Mouse (Mus musculus): Measurements from ENCODE around the gene Rhd.
"Not testable (repeated sequence)": the region's sequence is repeated elsewhere in the genome, so short reads cannot be mapped to it uniquely, and the experiment has no call there.

Rhd gene

DNA sequence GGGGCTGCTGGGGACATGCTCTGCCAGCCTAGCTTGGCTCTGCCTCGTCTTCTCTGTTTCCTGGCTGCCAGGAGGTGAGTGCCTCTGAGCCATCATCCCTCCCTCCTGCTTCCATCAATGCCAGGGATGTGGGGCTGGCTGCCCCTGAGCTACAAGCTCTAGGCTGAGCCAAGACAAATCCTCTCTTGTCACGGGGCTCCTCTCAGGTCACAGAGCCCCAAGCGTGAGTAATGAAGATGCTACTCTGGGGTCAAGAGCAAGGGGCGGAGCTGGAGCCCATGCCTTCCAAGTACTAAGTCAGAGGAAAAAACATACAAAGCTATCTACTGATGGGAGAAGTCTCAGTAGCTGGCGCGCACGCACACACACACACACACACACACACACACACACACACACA lies 38.7 kb downstream of the Rhd start:
- DNase-seq (ENCODE audit: inconsistent age in 2 of 2, low spot score in 1 of 2) = peak; percentile 62 to 90

DNA sequence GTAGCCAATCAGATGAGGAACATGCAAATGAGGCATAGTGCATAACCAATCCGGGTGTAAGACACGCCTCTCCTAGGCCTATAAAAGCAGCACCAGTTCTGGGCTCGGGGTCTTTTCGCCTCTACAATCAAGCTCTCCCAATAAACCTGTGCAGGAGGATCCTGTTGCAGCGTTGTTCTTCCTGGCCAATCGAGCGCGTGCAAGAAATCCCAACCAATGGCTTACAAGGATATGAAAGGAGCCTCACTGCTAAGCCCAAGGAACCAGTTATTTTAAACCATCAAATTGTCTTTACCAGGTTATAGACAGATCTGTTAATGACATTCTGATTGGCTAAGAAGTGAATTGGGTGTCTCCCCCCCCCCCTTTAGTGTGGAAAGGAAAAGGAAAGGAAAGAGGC lies 47.1 kb downstream of the Rhd start:
- DNase-seq (ENCODE audit: inconsistent age in 2 of 2, low spot score in 1 of 2) = not testable (repeated sequence)

DNA sequence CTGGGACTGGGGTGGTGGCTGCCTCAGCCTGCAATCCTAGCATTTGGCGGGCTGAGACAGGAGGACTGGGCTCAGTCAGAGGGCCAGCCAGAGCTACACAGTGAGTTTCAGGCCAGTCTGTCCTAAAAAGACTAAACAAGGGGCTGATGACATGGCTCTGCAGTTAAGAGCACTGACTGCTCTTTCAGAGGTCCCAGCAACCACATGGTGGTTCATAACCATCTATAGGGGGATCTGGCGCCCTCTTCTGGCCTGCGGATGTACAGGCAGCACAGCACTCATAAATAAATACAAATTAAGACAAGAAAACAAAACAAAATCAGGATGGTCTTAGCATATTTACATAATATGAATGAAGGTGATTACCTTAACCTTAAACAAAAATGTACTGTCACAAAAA lies 49.1 kb downstream of the Rhd start:
- peak; percentile 77 to 90 for DNase-seq (ENCODE audit: inconsistent age in 2 of 2, low spot score in 1 of 2)

DNA sequence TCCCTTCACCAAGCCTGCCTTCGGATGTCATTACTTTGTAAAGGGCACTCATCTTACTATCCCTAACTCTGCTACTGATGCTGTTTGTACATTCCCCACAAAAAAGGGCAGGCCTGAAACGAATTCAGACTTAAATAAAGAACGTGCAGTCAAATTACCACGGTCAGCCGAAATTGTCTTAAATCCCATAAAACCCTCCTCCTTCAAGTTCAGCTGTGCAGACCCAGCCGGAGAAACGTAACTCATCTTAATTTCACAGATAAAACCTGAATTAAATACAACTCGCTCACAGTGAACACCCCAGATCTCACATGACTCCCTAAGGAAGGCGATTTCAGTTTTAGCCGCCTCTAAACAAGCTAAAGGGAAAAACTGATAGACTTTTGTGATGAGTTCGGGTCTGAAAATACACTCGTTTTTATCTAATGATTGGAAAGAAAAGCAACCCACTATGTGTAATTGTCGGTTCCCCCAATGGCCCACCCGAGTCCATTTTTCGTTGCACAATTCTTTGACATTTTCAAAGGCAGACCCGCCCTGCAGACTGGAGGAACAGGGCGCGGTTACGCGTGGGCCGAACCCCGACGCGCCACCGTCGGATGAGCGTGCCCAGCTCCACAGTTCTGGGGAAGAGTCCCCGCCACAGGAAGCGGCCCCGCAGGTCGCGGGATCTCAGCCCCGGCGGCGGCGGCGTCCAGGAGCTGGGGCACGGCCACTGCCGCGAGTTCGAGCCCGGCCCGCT lies 50.0 kb downstream of the Rhd start:
- DNase-seq (ENCODE audit: inconsistent age in 2 of 2, low spot score in 1 of 2) = no peak

DNA sequence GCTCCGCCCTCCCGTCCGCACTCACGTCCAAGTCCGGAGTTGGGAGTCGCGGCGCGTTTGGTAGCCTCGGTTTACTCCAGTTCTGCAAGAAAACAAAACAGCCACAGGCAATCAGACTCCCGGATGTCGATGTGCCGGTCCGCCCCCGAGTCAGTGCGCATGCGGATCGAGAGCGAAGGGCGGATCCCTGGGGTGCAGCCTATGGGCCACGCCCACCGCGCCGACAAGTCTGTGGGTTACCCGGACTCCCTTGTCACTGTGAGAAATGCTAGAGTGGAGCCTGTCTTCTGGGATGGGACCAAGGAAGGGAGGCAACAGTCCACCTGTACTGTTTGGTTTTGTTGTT lies 50.5 kb downstream of the Rhd start, which contains the start of gene Tmem50a:
Tmem50a (minus strand) TSS at position 161 of the 346 bp plus-strand sequence.
- peak; percentile 96 to 98 for DNase-seq (ENCODE audit: inconsistent age in 2 of 2, low spot score in 1 of 2)

DNA sequence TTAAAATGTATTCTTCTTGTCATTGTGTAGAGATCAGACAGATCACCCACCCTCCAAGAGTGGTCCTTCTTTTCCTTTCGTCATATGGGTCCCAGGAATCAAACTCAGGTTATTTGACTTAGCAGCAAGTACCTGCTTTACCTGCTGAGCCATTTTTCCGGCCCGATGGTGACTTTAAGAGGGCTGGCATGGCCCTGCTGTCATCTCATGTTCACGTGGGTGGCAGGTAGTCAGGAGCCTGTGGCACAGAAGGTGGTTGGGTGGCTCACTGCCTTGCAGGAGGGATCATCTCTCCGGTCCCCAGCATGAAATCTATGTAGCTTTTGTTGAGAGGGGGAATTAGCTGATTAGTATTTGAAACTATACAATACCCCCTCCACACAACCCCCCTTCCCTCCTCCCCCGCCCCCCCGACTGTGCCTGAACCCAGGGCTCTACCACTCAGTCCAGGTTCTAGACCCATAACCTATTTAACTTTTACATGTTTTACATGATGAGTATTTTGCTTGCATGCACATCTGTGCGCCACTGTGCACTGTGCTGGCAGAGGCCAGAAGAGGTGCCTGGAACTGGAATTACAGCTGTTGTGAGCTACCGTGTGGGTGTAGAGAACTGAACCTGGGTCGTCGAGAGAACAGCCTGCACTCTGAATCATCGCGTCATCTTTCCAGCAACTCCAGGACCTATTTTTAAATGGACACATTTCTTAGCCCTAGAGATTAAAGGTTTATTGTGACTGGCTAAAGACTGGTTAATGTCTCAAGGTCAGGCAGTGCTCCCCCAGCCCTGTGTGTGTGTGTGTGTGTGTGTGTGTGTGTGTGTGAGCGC lies 51.1 kb downstream of the Rhd start:
- peak; percentile 38 to 44 for DNase-seq (ENCODE audit: inconsistent age in 2 of 2, low spot score in 1 of 2)

DNA sequence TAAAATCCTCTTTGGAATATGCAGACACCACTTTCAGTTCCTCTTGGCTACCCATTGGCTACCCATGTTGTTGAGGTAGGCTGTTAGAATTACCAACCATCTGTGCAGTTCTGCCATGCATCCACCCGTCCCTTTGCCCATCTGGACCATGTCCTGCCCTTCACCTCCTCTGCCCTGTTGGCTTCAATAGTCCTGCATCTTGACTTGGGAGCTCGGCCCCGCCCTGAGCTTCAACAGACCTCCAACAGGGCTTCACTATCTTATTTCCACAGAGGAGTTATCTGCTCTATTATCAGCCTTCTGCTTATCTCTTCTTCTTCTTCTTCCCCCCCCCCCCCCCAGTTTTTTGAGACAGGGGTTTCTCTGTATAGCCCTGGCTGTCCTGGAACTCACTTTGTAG lies 52.9 kb downstream of the Rhd start:
- DNase-seq (ENCODE audit: inconsistent age in 2 of 2, low spot score in 1 of 2) = no peak

DNA sequence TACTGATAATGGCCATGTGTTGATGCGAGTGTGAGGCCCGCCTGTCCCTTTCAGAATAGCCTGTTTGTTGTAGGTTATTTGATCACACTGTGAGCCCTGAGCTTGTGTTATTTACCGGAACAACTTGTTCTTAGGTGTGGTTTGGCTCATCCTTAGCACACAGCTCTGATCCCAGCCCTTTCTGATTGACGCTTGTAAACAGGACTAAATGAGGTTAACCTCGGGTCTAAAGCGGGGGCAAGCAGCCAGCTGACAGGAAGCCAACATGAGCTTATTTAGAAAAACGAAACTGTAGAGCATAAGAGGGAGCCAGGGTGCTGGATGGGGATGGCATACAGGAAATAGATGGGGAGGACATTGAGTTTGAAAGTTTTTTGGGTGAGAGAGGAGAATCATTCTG lies 54.0 kb downstream of the Rhd start:
- DNase-seq (ENCODE audit: inconsistent age in 2 of 2, low spot score in 1 of 2) = peak; percentile 68 to 88

DNA sequence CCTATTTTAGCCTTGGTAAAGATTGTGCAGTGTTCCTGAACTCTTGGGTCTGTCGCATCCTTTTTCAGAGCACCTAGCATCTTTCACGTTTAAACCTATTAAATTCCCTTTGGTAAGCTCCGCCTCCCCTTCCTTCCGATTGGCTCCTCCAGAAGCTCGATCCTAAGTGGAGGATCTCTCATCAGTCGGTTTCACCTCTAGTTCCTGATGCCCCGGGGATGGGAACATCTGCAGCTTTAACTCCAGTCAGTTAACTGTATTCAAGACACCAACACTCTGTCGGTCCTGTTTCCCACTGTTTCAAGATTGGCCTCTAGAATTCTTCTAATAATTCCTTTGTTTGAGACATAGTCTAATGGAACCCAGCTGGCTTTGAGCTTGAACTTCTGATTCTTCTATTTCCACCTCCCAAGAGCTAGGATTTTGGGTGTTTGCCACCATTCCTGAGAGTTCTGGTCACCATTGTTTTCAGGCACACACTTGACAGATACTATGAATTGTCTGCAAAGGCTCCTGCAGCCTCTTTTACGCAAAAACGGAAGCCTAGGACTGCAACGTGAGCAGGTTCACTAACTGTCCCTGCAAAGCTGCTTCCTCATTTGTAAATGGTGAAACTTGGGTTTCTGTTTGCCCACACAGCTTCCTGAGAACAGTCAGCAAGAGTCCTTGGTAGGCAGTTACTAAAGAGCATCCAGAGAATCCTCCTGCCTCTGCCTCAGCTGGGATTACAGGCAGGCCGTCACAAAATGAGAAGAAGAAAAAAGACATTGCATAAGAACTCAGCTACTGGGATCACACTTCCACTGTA lies 55.6 kb downstream of the Rhd start:
- DNase-seq (ENCODE audit: inconsistent age in 2 of 2, low spot score in 1 of 2) = peak in 1 of 2 experiments; percentile 55

DNA sequence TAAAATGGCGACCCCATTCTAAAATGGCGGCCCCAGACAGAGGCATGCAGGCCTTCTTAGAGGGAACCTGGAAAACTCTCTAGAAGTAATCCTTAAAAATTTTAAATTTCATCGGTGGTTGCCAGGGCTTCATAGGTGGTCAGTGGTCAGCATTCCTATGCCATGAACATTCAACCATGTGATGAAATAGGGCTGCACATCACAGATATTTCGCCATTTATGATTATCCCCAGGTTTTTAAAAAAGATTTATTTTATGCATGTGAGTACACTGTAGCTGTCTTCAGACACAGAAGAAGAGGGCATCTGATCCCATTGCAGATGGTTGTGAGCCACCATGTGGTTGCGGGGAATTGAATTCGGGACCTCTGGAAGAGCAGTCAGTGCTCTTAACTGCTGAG lies 56.3 kb downstream of the Rhd start:
- no peak for DNase-seq (ENCODE audit: inconsistent age in 2 of 2, low spot score in 1 of 2)

DNA sequence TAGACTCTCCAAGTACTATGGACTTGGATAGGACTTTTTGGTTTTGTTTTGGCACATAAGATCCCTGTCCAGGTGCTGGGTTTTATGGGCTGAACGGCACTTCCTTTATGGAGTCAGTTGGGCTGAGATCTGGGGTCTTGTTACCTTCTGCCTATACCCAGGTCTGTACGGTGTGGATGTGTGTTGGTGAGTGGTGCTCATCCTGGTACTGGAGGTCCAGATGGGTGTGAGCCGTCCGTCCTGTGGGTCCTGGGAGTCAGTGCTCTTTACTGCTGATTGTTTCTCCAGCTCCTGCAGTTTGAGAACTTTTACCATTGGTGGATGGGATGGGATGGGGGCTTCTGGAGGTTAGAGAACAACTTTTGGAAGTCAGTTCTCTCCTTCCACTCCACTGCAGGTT lies 57.4 kb downstream of the Rhd start:
- peak in 1 of 2 experiments; percentile 60 for DNase-seq (ENCODE audit: inconsistent age in 2 of 2, low spot score in 1 of 2)

DNA sequence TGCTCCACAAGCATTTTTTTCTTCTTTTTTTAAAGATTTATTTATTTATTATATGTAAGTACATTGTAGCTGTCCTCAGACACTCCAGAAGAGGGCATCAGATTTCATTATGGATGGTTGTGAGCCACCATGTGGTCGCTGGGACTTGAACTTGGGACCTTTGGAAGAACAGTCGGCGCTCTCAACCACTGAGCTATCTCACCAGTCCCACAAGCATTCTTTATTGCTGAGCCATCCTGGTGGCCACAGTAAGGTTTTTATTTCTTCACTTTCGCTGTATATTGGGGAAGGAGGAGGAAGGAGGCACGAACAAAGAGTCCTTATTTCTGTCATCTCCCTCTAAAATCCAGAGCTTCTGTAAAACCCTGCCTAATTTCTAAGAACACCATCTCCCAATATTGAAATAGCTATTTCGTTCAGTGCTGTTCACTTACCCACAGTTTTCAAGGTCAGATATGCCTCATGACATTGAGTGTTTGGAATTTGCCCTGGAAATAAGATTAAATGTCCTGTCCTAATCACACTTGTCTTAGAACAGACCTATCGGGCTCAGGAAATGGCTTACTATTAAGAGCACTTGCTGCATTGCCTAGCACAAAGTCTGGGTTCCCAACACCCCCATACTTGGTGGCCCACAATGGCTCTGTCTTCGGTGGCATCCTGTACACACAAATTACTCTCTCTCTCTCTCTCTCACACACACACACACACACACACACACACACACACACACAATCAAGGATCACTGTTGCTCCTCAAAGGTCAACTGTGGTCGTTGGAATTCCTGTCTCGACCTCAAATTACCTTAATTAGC lies 58.0 kb downstream of the Rhd start:
- peak in 1 of 2 experiments; percentile 52 for DNase-seq (ENCODE audit: inconsistent age in 2 of 2, low spot score in 1 of 2)

DNA sequence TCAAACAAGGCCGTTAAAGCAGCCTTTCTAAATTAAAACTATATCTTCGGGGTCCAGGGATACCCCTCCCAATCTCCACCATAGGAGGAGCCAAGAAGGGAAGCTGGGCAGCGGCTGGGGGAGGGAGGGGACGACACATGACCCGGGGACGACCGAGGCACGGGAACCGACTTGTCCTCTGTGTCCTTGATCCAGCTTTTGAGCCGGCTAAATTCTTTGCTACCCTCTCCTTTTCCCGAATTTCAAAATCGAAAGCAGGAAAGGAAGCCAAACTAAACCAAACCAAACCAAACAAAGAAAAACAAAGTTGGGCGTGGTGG lies 58.5 kb downstream of the Rhd start:
- peak; percentile 85 to 95 for DNase-seq (ENCODE audit: inconsistent age in 2 of 2, low spot score in 1 of 2)

DNA sequence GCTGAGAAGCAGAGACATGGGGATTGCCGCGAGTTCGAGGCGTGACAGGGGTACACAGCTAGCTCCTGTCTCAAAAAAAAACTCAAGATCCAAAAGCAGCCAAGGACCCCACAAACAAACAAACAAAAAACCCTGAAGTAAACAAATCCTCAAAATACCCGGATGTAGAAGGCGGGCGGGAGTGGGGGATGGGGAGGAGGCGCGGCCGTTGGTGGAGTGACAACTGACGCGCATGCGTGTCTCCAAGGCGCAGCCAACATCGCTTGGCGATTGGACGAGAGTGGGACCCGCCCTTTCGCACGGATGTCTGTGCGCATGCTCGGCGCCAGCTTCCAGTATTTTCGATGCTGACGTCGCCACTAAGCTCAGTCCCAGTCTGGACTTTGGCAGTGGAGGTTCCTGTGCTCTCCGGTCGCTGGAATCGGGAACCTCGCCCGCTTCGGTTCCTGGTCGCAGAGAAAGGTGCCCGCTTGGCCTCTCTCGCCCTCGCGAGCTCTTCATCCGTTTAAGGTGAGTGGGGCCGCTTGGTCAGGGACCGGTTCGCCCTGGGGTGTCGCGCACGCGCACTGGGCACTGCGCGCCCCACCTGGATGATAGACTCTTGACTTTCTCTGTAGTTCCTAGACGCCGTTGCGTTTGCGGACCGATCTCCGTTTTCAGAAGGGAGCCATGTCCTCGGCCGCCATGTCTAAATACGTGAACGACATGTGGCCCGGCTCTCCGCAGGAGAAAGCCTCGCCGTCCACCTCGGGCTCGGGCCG lies 59.1 kb downstream of the Rhd start, which contains the start of gene Rsrp1:
Rsrp1 (plus strand) TSS at position 335 of the 761 bp plus-strand sequence.
- peak; percentile 98 to 99 for DNase-seq (ENCODE audit: inconsistent age in 2 of 2, low spot score in 1 of 2)

DNA sequence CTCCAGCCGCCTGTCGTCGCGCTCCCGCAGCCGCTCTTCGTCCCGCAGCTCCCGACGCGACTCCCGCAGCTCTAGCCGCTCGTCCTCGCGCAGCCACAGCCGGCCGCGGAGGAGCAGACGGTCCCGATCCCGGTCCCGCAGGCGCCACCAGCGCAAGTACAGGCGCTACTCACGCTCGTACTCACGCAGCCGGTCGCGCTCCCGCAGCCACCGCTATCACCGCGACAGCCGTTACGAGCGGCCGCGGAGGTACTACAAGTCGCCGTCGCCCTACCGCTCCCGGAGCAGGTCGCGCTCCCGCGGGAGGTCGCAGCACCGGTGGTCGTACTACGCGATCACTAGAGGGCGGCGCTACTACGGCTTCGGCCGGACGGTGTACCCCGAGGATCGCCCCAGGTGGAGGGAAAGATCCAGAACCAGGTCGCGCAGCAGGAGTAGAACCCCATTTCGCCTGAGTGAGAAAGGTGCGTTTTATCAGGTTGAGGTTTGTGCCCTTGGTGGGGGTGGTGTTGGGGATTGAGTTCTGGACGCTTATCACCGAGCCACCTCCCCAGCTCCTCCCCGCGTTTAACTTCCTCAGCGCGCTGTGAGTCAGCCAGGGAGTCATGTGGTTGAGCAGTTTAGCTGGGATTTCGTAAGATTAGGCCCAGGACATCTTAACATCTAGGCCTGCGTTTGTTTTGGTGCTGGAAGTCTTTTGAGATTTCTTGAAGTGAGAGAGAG lies 59.8 kb downstream of the Rhd start:
- peak; percentile 88 to 94 for DNase-seq (ENCODE audit: inconsistent age in 2 of 2, low spot score in 1 of 2)

DNA sequence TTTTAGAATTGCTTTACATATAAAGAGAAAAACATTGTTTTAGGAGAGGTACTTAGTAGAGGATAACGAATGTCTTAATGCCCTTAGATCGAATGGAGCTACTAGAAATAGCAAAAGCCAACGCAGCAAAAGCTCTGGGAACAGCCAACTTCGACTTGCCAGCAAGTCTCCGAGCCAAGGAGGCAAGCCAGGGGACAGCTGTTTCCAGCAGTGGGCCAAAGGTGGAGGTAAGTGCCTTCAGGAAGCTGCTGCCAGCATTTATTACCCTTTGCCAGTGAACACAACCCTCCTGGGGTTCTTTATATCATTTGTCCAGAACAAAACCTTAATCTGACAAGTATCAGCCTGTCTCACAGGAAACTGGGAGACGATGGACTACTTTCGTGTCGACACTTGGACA lies 60.9 kb downstream of the Rhd start:
- peak in 1 of 2 experiments; percentile 72 for DNase-seq (ENCODE audit: inconsistent age in 2 of 2, low spot score in 1 of 2)

DNA sequence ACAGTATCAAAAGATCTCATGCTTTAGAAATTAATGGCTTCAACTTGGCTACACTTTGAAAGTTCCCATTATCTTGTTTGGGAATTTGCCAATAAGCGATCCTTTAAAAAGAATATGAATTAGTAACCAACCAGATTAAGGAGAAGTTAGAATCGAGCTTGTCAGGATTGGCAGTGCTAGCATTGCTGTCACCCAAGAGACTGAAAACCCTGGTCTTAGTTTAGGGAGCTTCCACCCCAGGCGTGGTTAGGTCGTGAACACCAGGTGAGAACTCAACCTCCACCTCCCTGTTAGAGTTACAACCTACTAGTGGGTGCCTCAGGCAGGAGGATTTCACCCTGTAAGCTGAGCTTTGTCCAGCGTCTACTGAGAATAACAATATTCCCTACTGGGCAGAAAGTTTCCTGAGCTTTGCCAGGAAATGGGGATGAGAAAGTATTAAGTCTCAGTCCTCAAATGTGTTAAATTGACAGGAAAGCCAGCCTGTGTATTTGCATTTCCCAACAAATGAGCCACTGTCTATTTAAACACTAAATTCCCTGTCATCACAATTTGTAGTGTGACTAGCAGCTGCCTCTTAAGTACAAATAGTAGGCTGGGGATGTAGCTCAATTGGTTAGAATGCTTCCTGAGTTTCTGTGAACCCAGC lies 63.6 kb downstream of the Rhd start:
- DNase-seq (ENCODE audit: inconsistent age in 2 of 2, low spot score in 1 of 2) = peak; percentile 27 to 67

DNA sequence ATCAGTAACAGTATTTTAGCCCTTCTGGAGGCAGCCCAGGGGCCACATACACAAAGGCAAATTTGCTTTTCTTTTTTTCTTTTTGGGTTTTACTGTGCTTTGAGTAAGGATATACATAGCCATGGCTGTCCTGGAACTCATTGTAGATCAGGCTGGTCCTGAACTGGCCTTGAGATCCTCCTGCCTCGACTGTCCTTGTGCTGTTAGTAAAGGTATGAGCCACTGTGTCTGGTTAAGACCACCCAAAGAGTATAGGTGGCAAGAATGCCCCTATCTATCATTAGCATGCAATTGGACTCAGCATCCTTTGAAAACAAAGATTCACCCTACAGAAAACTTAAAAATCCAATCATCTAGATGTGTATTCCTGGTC lies 64.1 kb downstream of the Rhd start:
- peak in 1 of 2 experiments; percentile 67 for DNase-seq (ENCODE audit: inconsistent age in 2 of 2, low spot score in 1 of 2)

DNA sequence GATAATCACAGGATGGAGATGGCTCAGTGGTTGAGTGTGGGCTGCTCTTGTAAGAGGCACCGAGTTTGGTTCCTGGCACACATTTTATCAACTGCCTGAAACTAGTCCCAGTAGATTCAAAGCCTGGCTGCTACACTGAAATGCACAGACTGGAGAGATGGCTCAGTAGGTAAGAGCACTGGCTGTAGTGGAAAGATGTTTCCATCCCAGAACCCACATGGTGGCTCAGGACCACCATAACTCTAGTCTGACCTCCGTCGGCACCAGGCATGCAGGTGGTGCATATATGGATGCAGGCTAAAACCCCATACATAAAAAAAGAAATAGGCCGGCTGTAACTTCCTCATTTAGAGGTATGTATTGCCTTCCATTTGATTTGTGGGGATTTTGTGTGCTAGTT lies 65.2 kb downstream of the Rhd start:
- DNase-seq (ENCODE audit: inconsistent age in 2 of 2, low spot score in 1 of 2) = peak in 1 of 2 experiments; percentile 54

All from adrenal gland, adult (tissue).